Mouse (Mus musculus) bone marrow macrophage, adult 2 months (primary cell): ENCODE data around the gene Znfx1.

Experiments used
- CTCF ChIP-seq: IDR thresholded peaks from 2 replicates; pipeline ENCODE4 v1.5.1; 2012; ENCODE audit warnings: low read depth, mild to moderate bottlenecking, low read length, moderate library complexity
- POLR2A ChIP-seq: IDR thresholded peaks from 2 replicates; pipeline ENCODE4 v1.6.1; 2012; ENCODE audit warnings: mild to moderate bottlenecking, low read depth, low read length, borderline replicate concordance

GRCm38 (mm10) chr2:167070341-167070740 lies 7.5 kb upstream of the Znfx1 start:
- TF ChIP-seq POLR2A = no peak
- no peak for TF ChIP-seq CTCF
